Mouse (Mus musculus) G1E (cell line): Measurements from ENCODE around the gene Rara.

Source experiments
- CTCF ChIP-seq: IDR thresholded peaks from 2 replicates; pipeline ENCODE4 v1.5.1; 2012; ENCODE audit warnings: low read depth, low read length, inconsistent platforms, mixed read lengths
- GATA1 ChIP-seq: IDR thresholded peaks from 2 replicates; pipeline ENCODE4 v1.6.1; 2012; ENCODE audit warnings: borderline replicate concordance, low read length, inconsistent platforms, mixed read lengths

DNA sequence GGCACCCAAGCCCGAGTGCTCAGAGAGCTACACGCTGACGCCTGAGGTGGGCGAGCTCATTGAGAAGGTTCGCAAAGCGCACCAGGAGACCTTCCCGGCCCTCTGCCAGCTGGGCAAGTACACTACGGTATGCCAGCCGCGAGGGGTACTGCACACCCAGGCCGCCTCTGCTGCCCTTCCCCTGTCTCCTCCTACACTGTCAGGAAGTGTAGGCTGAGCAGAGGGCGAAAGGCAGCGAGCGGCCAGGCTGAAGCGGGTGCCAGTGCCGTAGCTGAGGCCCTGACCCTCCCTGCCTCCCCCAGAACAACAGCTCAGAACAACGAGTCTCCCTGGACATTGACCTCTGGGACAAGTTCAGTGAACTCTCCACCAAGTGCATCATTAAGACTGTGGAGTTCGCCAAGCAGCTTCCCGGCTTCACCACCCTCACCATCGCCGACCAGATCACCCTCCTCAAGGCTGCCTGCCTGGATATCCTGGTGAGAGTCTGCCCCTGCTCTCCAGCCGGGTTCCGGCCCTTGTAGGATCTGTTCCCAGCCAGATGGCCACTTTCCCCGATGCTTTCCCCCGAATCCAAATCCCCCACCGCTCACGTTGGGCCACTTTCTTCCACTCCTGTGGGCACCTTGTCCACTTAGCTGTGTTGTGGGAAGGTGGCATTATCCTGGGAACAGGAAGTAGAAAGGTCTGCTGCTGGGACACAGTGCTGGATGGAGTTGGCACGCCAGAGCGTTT lies 42.7 kb downstream of the Rara start:
- TF ChIP-seq CTCF (no peak), GATA1 (no peak)
